Mouse (Mus musculus): ENCODE results near the gene Gjb2. TPM values are rescaled to one million over a fixed set of nuclear protein-coding genes. Genes with fewer than 3 reads are reported as not detected.
A peak's percentile ranks its signal among the peaks of the same experiment; 100 is the strongest.

Gene Gjb2
- polyA plus RNA-seq (2015; fragmentation: Nextera tagmentation; extraction: Ambion mirVana): 0.15 and 0.31 TPM in 2 replicates

GRCm38 (mm10) chr14:57104106-57105023 is at the start of gene Gjb2:
Gene Gjb2, minus strand, starts transcription at chr14:57104702.
- under 1% methylated on average over 101 of the region's 101 CpGs for WGBS
- Histone ChIP-seq H3K27ac (replicated peaks) (no peak within 1 kb of the TSS), H3K27me3 (replicated peaks) (peaks cover 84% of the 10 kb centered on the region), H3K9ac (peak within 1 kb of the TSS; percentile 76), H3K36me3 (no peaks in the 10 kb centered on the region), H3K4me1 (peaks cover 17% of the 10 kb centered on the region), H3K4me2 (peak within 1 kb of the TSS; percentile 98), H3K4me3 (peak within 1 kb of the TSS; percentile 71), H3K9me3 (no peaks in the 10 kb centered on the region)
- ATAC-seq (ENCODE audit: extremely low read depth, insufficient number of reproducible peaks, low FRiP score, low TSS enrichment): peak; percentile 37

DNA sequence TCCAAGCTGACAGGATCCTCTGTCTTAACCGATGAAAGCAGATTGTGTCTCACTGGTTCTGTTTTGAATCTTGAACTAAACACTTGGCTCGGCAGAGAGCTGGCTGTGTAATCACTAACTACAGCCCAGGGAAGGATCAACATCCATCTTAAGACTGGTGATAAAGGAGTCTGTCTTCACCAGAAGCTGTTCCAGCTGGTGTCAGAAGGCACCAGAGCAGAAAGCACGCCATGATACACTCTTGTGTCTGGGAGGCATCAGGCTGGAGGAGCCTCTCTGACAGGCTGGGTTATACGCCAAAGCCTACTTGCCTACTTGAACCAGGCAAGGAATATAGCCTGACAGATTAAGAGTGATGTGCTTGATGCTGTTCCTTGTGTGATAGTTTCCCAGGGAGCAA is 41.2 kb upstream of the Gjb2 start:
- Histone ChIP-seq H3K27me3 (replicated peaks) (peaks cover 38% of the 10 kb centered on the region), H3K4me3 (no peak overlapping the region), H3K27ac (replicated peaks) (no peak overlapping the region), H3K36me3 (no peaks in the 10 kb centered on the region), H3K4me2 (no peak overlapping the region), H3K4me1 (peaks cover 10% of the 10 kb centered on the region), H3K9me3 (no peaks in the 10 kb centered on the region), H3K9ac (no peak overlapping the region)
- ATAC-seq (ENCODE audit: extremely low read depth, insufficient number of reproducible peaks, low FRiP score, low TSS enrichment): no peak
- WGBS: 19% methylated on average over 4 of the region's 4 CpGs

DNA sequence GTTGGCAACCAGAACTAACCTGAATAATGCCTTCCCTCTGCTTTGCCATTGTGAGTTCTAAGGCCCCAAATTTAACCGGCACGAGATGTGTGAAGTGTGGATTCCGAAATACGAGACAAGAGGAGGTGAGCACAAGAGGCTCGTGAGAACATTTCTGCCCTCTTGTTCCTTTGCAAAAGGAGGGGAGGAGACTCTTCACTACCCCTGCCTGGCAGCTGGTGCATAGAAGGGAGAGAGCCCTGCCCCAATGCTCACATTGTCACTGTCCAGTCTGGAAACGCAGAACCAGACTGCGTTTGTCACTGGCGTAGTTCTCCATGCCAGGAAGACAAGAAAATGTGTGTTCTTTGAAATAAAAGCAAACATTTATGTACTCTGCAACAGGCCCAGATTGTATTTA is 30.8 kb upstream of the Gjb2 start:
- H3K4me1 ChIP-seq: peaks cover 6% of the 10 kb centered on the region; the same call in 1 of the 2 replicates
- no peak overlapping the region for H3K4me2 ChIP-seq
- no peaks in the 10 kb centered on the region for H3K36me3 ChIP-seq
- no peak overlapping the region for H3K9ac ChIP-seq
- no peak overlapping the region for H3K27ac ChIP-seq (replicated peaks)
- H3K9me3 ChIP-seq: no peaks in the 10 kb centered on the region
- H3K27me3 ChIP-seq (replicated peaks): peaks cover 97% of the 10 kb centered on the region
- no peak overlapping the region for H3K4me3 ChIP-seq
- 67% methylated on average over 8 of the region's 8 CpGs for WGBS
- ATAC-seq (ENCODE audit: extremely low read depth, insufficient number of reproducible peaks, low FRiP score, low TSS enrichment): no peak

DNA sequence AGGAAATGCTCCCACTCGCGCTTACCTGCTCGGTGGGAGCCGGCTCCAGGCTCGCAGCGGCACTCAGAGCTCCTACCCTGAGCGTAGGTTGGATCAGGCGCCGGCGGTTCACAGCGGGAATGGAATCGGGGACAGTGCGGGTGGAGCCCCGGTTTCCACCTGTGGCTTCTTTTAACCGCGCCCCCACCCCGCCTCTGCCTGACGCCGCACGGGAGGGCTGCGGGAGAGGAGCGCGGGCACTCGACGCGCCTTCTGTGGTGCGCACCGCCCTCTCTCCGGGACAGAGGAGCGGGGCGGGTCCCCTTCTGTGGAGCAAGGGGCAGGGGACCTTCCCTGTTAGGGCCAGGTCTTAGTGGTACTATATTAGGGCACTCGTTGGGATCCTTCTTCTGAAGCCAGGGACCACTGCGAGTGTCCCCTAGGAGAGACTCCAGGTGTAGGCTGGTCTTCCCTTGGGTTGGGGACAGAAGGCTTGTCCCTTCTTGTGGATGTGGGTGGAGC is 28.7 kb upstream of the Gjb2 start, which contains the start of gene Gjb6:
Gene Gjb6, minus strand, starts transcription at position 451 of the 501 bp plus-strand sequence.
- peaks cover 6% of the 10 kb centered on the region; the same call in 1 of the 2 replicates for H3K4me1 ChIP-seq
- H3K9ac ChIP-seq: peak within 1 kb of the TSS; percentile 40; the same call in 1 of the 2 replicates
- ATAC-seq (ENCODE audit: extremely low read depth, insufficient number of reproducible peaks, low FRiP score, low TSS enrichment): no peak
- peaks cover 85% of the 10 kb centered on the region for H3K27me3 ChIP-seq (replicated peaks)
- no peaks in the 10 kb centered on the region for H3K9me3 ChIP-seq
- H3K36me3 ChIP-seq: no peaks in the 10 kb centered on the region
- peak within 1 kb of the TSS; percentile 71 for H3K4me2 ChIP-seq
- 3% methylated on average over 33 of the region's 33 CpGs for WGBS
- H3K4me3 ChIP-seq: peak within 1 kb of the TSS; percentile 47
- H3K27ac ChIP-seq (replicated peaks): no peak within 1 kb of the TSS

- no peak overlapping the region for H3K9ac ChIP-seq
- no peak for ATAC-seq (ENCODE audit: extremely low read depth, insufficient number of reproducible peaks, low FRiP score, low TSS enrichment)
- no peak overlapping the region for H3K4me2 ChIP-seq
- WGBS: 57% methylated on average over 4 of the region's 4 CpGs
- no peaks in the 10 kb centered on the region for H3K4me1 ChIP-seq
- peaks cover 26% of the 10 kb centered on the region for H3K27me3 ChIP-seq (replicated peaks)
- H3K36me3 ChIP-seq: no peaks in the 10 kb centered on the region
- H3K4me3 ChIP-seq: no peak overlapping the region
- H3K27ac ChIP-seq (replicated peaks): no peak overlapping the region
- no peaks in the 10 kb centered on the region for H3K9me3 ChIP-seq
Measured at GRCm38 (mm10) chr14:57127383-57127782, 22.9 kb upstream of the Gjb2 start.

GRCm38 (mm10) chr14:57122295-57122694 is 17.8 kb upstream of the Gjb2 start:
- no peak for ATAC-seq (ENCODE audit: extremely low read depth, insufficient number of reproducible peaks, low FRiP score, low TSS enrichment)
- Histone ChIP-seq H3K9me3 (no peaks in the 10 kb centered on the region), H3K27ac (replicated peaks) (no peak overlapping the region), H3K4me3 (no peak overlapping the region), H3K9ac (no peak overlapping the region), H3K27me3 (replicated peaks) (peaks cover 18% of the 10 kb centered on the region), H3K4me1 (no peaks in the 10 kb centered on the region), H3K36me3 (no peaks in the 10 kb centered on the region), H3K4me2 (no peak overlapping the region)
- 75% methylated on average over 7 of the region's 7 CpGs for WGBS

GRCm38 (mm10) chr14:57115823-57116544 is 11.5 kb upstream of the Gjb2 start, which contains the start of gene Gm4491:
Gene Gm4491, minus strand, starts transcription at chr14:57115883.
- Histone ChIP-seq H3K4me3 (no peak within 1 kb of the TSS), H3K4me2 (no peak within 1 kb of the TSS), H3K27ac (replicated peaks) (no peak within 1 kb of the TSS), H3K9me3 (no peaks in the 10 kb centered on the region), H3K27me3 (replicated peaks) (peaks cover 71% of the 10 kb centered on the region), H3K4me1 (no peaks in the 10 kb centered on the region), H3K9ac (no peak within 1 kb of the TSS), H3K36me3 (no peaks in the 10 kb centered on the region)
- no peak for ATAC-seq (ENCODE audit: extremely low read depth, insufficient number of reproducible peaks, low FRiP score, low TSS enrichment)
- 20% methylated on average over 13 of the region's 13 CpGs for WGBS

DNA sequence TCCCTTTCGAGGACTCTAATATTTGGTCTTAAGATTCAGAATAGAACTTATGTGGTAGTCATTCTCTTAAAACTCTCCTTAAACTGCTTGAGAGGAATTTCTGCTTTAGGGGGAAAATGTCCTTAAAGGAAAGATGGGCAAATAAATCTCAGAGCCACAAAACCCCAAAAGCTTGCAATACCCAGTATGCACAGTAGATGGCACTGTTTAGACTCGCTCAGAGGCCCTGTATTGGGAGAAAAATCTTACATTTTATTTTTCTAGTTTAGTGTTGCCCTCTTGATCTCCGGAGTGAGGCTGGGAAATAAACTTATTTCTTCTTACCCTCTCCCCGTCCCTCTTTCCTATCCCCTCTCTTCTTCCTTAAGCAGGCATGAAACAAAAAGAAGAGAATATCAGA is 4.7 kb upstream of the Gjb2 start:
- Histone ChIP-seq H3K36me3 (no peaks in the 10 kb centered on the region), H3K4me1 (peaks cover 11% of the 10 kb centered on the region), H3K9me3 (no peaks in the 10 kb centered on the region), H3K27ac (replicated peaks) (no peak overlapping the region), H3K9ac (no peak overlapping the region), H3K4me2 (no peak overlapping the region), H3K4me3 (no peak overlapping the region), H3K27me3 (replicated peaks) (peaks cover 87% of the 10 kb centered on the region)
- no peak for ATAC-seq (ENCODE audit: extremely low read depth, insufficient number of reproducible peaks, low FRiP score, low TSS enrichment)
- 14% methylated on average over 4 of the region's 4 CpGs for WGBS

- no peak overlapping the region for H3K27ac ChIP-seq (replicated peaks)
- no peaks in the 10 kb centered on the region for H3K9me3 ChIP-seq
- no peak overlapping the region for H3K4me2 ChIP-seq
- ATAC-seq (ENCODE audit: extremely low read depth, insufficient number of reproducible peaks, low FRiP score, low TSS enrichment): no peak
- 62% methylated on average over 5 of the region's 5 CpGs for WGBS
- no peak overlapping the region for H3K9ac ChIP-seq
- no peaks in the 10 kb centered on the region for H3K36me3 ChIP-seq
- no peak overlapping the region for H3K4me3 ChIP-seq
- peaks cover 87% of the 10 kb centered on the region for H3K27me3 ChIP-seq (replicated peaks)
- peaks cover 17% of the 10 kb centered on the region for H3K4me1 ChIP-seq
Measured at GRCm38 (mm10) chr14:57107916-57108315, 3.4 kb upstream of the Gjb2 start.

DNA sequence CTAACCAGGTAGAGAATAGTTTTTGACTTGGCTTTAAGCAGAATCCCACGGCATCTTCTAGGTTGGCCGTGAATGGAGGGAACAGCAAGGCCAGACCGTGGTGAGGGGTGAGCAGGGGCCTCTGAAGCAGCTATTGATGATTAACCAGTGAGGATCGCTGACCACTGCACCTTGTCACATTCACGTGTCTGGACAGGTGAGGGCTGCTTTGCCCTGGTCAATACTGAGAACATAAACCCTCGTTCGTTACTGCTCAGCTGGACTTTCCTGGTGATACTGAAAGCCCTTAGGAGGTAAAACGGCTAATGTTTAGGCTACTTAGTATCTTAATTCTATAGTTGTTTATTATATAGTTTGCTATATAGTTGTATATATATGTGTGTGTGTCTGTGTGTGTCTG is 2.6 kb upstream of the Gjb2 start:
- Histone ChIP-seq H3K9ac (no peak overlapping the region), H3K27me3 (replicated peaks) (peaks cover 91% of the 10 kb centered on the region), H3K36me3 (no peaks in the 10 kb centered on the region), H3K4me2 (no peak overlapping the region), H3K27ac (replicated peaks) (no peak overlapping the region), H3K4me3 (no peak overlapping the region), H3K9me3 (no peaks in the 10 kb centered on the region), H3K4me1 (peaks cover 17% of the 10 kb centered on the region)
- 67% methylated on average over 8 of the region's 8 CpGs for WGBS
- ATAC-seq (ENCODE audit: extremely low read depth, insufficient number of reproducible peaks, low FRiP score, low TSS enrichment): no peak

- 48% methylated on average over 11 of the region's 11 CpGs for WGBS
- Histone ChIP-seq H3K27me3 (replicated peaks) (peaks cover 88% of the 10 kb centered on the region), H3K27ac (replicated peaks) (no peak overlapping the region), H3K9me3 (no peaks in the 10 kb centered on the region), H3K9ac (no peak overlapping the region), H3K4me1 (peaks cover 17% of the 10 kb centered on the region), H3K4me2 (no peak overlapping the region), H3K4me3 (no peak overlapping the region), H3K36me3 (no peaks in the 10 kb centered on the region)
- no peak for ATAC-seq (ENCODE audit: extremely low read depth, insufficient number of reproducible peaks, low FRiP score, low TSS enrichment)
Measured at GRCm38 (mm10) chr14:57105721-57106120, 1.2 kb upstream of the Gjb2 start.

Data from heart, embryonic 13.5 days (tissue).